Mouse (Mus musculus) heart, adult 11 months (tissue): ENCODE measurements at regions not wholly inside any gene's neighbourhood (a gene's known extent, or its start where the extent isn't known, plus 50 kb on each side); places are given as distances from the start of the nearest gene placed in this dataset.

Experiments
- DNase-seq: peaks from one replicate; pipeline ENCODE4 v3.0.0; 2022

DNA sequence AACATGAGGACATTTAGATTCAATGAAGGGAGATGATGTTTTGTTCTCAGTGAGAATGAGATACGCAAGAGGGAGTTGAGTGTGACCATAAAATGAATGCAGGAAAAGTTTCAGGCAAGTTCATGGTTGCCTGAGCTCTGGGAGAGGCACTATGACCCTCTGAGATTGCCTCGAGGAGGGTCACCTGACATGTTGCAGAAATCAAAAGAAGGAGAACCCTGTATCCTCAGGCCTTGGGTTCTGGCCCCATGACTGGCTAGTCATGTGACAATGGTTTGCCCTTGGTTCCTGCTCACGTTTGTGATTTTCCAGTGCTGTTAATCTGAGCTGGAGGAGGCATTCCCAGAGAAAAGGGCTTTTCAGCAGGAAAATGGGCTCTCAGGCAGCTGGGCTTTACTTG is 98.9 kb downstream of the Mab21l3 start:
- DNase-seq = peak; percentile 76

DNA sequence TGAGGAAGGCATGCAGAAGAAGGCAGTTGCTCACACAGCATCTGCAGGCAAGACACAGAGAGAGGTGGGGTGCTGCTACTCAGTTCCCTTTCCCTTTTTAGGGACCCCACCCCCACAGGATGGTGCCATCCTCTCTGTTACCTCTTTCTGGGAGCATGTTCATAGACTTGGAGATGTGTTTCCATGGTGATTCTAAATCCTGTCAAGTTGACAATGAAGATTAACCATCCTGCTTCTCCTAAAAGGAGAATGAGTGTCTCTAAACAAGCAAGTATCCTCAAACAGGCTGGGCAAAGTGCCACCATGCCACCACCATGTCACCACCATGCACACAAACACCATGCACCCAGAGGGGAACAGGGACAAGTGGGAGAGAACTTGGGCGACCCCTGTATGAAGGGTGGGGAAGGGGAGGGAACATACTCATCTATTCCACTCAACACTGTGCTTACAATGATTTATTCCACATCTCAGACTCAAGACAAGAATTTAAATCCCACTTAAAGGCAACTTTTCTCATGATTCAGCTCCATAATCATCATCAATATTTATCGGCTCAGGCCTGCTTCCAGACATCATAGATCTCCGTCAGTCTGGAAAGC is 99.6 kb downstream of the Mab21l3 start:
- peak; percentile 70 for DNase-seq

DNA sequence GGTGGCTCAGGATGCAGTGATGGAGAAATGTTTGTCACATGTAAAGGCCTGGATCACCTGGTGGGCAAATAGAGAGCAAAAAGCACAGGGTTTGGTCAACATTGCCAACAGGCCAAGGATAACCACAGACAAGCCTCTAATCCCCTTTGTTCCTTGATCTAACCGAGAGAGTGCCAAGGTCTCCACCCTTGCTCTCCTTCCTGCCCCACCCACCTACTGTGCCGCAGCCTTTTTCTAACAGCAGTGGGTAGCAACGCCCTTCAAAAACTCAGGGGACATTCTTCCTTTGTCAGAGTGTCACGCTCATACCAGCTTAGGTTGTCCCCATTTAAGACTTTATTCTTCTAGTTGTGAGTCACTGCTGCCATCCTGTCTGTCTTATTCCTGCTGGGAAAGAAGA is 100.6 kb downstream of the Mab21l3 start:
- DNase-seq = peak; percentile 90

DNA sequence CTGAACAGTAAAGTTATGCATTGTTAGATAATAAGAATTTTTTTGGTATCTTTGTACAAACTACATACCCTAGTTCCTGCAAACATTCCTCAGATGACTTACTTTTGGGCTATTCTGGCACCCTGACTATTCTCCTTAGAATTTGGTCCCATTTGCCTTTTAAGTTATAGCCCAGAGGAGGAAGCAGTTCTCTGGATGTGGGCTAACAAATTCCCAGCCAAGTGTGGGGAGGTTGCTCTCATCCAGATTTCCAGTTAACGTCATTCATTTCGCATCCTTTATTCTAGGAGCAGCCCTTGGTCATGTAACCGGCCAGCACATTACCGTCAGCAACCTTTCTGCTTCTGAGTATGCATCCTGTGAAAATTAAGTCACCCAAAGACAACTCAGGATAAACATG is 107.9 kb downstream of the Mab21l3 start:
- DNase-seq = peak; percentile 61

DNA sequence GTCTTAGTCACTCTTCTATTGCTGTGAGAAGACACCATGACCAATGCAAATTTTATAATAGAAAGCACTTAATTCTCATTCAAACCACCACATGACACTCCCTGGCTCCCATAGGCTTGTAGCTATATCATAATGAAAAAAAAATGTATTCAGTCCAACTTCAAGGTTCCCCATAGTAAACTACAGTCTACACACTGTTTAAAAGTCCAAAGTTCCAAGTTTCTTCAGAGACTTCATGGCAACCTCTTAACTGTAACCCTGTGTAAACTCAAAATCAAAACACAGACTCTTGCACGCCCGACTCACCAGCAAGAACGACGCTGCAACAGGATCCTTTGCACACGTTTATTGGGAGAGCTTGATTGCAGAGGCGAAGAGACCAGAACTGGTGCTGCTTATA is 111.6 kb downstream of the Mab21l3 start:
- no peak for DNase-seq

DNA sequence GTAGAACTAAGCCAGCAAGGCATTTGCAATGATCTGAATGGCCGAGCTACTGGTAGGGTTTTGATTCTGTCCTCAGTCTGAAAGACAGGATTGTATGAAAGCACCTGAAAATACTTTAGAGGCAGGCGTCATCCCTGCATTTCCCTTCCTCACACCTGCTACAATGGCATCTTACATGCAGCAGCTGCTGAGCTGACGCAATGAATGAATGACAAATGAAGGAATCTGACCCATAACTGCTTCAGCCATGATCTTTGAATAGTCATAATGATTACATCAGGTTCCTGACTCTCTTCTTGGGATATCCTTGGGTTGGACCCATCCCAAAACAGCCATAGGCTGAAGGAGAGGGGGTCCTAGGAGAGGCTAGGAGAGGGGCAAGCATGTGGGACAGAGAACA is 119.7 kb downstream of the Mab21l3 start:
- DNase-seq = peak; percentile 56

DNA sequence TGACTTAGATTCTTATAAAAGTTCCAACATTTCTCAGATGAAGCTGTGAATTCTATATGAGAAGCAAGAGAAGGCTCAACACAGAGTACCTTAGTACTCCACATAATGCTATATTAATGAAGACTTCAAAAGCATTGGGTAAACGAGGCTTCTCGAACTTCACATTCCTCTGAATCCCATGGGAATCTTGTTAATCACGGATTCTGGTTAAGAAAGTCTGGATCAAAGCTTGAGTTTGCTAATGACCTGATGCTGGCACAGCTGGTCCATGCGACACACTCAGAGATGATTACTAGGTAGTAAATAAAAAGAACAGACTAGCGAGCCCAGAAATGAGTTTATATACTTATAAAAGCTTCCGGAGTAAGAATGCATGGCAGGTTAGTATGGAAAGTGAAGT is 118.4 kb upstream of the Atp1a1 start:
- peak; percentile 30 for DNase-seq

DNA sequence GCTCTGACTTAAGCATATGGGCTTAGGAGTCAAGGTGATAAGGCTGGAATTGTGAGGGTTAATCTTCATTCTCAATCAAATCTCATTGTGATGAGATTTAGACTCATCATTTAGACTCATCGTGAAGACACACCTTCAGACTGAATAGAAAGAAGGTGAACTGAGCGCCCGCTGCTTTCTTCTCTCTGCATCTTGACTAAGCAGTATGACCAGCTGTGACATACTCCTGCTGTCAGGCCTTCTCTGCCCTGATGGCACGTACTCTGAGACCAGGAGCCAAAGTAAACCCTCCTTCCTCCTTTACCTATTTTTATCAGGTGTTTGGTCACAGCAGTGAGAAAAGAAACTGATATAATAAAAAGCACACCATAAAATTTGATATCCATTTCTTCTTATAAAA is 117.5 kb upstream of the Atp1a1 start:
- peak; percentile 18 for DNase-seq

DNA sequence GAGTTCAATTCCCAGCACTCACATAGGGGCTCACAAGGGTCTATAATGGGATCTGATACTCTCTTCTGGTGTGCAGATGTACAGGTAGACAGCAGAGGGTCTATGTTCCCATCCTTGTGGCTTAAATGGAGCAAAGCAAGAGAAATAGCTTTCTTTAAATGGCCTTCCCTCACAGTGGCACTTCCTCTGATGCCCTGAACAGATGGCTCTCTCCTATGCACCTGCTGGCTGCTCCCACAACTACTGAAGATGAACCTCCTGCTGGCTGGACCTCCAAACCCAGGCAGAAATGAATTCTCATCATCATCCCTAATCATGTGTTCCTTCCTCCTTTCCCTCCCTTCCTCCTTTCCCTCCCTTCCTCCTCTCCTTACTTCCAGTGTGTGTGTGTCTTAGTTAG is 110.9 kb upstream of the Atp1a1 start:
- DNase-seq = peak; percentile 59

DNA sequence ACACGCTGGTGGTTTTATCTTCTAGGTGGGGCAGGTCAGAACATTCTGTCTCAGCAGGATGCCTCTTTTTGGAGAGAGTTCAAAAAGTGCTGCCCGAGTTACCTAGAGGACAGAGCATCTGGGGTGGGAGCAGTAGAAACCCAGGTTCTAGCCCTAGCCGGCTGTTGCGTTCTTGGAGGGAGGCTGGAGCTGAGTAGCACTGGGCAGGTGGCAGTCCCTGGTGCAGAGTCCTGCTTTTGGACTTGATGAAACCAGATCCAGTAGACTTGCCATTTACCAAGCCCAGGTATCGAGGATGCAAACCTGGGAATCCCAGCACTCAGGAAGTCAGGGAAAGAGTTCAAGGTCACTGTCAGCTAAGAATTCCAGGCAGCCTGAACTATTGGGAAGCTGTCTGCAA is 110.3 kb upstream of the Atp1a1 start:
- peak; percentile 78 for DNase-seq

DNA sequence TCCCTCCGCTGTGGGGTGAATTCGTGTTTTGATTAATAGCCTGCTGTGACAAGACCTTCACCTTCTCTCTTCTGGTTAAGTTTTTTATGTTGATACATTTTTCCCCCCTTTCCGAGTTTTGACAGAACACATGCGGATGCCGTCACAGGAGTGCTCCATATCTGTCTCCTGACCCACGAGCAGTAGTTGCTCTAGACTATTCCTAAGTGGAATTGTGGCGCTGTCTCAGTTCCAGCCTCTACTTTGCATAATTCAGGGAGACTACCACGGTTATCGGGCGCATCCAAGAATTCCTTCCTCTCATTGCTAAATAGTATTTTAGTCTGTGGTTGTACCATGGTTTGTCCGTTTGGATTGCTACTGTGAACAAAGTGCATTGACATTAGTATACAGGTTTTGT is 109.2 kb upstream of the Atp1a1 start:
- DNase-seq = no peak

DNA sequence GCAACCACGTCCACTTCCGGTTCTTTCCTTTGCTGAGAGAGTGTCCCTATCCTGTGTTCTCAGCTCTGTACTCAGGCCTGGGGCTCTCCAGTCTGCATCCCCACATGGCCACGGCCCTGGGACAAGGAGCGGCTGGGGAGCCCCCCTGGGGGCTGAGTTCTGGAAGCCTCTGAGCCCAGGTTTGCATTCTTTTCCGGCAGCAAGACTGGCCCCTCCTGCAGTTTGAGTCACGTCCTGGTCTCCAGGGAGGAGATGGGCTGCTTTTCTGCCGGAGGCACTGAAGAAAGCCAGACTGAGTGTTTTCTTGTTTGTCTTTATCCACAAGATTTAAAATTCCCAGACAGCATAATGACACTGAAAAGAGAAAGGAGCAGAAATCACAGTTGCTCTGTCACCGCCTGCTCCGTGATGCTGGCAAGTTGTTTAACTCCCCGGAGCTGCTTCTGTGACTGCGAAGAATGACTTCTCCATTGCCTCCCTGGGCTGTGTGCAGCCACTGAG is 108.7 kb upstream of the Atp1a1 start:
- peak; percentile 98 for DNase-seq

DNA sequence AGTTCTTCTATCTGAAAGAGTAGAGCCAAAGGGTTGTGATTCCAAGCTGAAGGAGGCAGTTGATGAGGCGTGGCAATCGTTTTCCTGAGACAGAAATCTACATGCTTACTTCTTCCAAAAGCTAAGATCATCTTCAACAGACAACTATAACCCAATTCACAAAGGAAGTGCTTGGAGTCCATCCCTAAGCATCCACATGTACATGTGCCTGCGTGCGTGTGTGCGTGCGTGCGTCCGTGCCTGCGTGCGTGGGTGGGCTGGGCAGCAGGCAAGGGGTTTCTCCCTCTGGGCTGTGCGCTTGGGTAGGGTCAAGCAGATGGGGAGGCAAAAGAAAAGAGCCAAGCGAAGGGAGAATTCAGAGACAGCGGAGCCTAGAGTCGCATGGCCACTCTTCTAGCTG is 108.2 kb upstream of the Atp1a1 start:
- DNase-seq = no peak

DNA sequence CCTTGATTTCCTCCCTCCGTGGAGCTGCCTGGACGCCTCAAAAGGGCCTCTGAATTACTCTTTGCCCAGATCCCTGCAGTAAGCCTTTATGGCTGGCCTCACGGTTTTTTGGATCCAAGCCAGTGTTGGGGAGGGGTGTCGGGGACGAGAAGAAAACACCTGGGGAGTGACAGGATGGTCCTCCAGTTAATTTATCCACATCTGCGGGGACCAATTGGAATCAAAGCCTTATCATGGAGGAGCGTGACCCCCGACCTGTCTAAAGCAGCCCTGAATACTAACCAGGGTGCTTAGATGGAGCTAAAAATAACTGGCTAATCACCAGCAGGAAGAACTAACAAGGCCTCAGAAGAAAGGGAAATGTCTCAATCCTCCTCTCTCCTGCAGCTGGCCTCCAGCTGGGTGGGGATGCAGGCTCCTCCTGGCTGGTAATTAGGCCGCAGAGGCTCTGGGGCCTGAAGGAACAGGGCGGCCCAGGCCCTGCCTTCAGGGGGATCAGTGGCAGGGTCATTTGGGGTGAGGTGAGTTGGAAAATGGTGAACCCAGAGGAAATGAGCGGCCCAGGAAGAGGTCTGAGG is 107.2 kb upstream of the Atp1a1 start:
- peak; percentile 98 for DNase-seq

DNA sequence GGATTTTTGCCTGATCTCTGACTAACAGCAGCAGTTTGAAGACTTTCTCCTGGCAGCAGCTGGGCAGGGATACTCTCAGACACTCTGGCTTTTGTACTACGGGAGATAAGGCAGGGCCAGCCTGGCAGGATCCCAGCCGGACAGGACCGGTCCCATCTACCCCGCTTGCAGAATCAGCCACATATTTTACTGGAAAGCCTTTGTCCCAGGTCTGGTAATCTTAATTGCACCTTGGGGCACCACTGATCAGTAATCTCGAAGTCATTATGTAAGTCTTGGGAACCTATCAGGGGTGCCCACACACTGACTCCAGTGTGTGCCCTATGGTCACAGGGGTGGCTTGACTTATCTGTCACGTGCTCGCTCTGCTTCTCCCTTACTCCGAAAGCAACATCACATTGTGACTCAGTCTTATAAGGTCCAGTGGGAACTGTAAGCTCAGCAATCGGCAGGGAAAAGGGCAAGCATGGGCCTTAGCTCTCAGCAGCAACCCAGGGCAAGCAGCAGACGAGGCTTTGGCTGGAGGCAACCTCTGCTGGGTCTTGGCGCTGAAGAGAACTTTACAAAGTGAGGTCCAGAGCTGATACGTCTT is 105.0 kb upstream of the Atp1a1 start:
- peak; percentile 97 for DNase-seq

DNA sequence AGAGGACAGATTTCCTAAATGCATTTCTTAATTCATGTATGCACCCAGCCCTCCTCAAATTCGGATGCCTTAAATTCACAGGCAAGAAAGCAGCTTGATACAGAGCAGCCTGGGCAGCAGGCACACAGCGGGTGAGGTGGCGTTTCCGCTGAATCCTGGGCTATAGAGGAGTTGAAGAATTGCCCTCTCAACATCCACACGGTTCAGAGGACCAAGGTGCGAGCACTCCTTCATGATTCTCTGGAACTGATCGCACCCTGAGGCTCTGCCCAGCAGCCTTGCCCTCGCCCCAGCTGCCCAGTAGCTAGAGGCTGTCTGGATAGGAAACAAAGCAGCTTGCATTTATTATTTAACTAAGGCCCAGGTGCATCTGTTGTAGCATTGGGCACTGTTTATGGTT is 104.3 kb upstream of the Atp1a1 start:
- DNase-seq = peak; percentile 83

DNA sequence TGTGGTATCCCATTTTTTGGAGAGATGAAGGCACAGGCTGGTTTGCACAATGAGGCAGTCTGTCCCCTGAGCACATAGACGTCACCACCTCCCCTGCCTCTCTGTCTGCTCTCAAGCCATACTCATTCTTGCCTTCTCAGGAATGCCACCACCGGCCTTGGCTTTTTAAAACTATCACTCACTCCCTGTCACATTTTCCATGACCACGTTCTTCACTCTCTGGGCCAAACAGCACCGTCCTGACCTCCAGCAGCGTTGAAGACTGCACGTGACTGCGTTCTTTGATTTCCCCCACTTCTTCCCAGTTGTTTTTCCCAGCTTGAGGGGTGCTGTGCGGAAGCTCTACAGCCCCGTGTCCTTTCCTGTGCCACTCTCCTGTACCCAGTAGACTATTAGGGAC is 100.4 kb upstream of the Atp1a1 start:
- peak; percentile 87 for DNase-seq

DNA sequence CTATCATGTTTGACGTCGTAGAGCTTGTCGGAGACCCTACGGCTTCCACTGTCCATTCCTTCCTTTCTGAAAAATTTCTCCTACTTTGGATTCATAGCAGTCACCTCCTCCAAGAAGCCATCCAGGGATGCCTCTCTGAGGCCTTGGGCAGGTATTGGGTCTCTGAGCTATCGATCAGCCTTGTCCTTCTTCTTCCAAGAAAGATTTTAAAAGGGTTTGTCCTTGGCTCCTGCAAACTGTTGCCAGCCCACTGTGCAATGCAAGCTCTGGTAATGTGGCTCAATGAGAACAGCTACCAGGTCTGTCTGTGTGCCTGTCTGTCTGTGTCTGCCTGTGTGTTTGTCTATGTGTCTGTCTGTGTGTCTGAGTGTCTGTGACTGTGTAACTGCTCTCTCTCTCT is 99.8 kb upstream of the Atp1a1 start:
- peak; percentile 75 for DNase-seq

DNA sequence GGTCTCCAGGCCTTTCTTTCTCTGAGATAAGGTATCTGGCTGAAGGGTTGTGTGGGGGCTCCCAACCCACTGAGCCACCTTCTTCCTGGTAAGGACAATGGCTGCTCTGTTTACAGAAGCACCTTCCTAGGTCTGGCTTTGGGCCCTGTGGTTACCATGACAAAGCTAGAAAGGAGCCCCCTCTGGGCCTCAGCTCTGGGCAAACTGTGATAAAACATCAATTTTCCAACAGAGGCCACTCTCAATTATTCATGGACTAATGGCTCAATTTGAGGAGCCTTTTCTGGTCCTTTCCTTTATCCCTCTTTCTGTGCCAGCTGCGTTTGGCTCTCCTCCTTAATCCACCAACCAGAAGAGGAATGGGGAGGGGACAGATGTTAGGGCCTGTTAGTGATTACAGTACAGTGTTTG is 97.3 kb upstream of the Atp1a1 start:
- peak; percentile 72 for DNase-seq

DNA sequence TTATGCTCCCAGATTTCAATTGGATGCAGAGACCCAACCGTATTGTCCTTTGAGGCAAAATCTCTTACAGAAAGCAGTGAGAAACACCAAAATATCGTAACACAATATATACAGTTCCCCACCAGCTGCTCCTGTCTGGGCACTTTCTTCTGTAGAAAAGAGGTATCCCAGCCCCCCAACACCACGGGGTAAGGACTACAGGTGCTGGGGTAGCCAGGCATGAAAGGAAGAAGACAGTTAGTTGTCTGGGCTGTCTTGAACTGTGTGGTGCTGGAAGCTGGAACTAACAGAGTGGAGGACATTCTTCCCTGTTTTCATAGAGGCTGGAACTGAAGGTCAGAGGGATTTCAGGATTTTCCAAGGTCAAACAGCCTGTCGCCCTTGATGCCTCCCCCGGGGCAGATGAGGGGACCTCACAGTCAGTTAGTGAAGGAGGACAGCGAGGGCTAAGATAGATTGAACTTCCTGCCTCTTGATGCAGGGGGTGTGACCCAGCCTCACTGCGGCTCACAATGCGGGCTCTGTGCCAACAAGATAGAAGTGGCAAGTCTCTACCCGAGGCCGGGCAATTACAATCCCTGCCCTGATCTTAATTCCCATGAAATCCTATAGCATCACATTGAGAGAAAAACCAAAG is 96.6 kb upstream of the Atp1a1 start:
- DNase-seq = peak; percentile 92

DNA sequence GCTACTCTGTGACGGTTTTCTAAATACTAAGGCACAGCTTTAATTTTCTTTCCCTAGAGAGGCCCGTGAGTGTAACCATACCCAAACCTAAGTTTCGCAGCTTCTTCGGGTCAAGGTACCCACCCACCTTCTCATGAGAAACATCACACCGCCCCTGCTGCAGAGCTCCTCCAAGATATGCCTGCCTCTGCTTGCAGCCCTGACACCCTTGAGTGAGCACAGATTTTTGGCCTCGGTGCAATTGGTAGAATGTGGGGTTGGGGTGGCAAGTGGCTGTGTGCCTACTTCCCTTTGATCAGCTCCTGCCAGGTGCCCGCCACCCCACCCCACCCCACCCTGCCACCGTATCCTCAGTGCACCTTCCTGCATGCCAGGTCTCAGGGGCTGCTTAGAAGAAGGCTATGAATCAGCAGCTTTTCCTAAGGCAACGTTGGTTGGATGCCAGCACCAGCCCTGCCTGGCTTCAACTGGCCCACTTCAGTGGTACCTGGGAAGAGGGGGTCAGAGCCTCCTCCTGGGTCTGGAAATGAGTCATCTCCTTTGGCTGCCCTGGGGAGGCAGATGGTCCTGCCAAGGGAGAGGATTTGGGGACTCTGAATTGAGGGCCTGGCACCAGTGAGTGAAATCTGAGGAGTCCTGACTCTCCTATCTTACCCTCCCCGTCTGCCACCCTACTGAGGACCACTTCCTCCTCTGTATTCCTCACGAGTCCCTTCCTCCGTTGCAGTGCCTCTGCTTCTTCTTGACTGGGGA is 95.6 kb upstream of the Atp1a1 start:
- peak; percentile 82 for DNase-seq

DNA sequence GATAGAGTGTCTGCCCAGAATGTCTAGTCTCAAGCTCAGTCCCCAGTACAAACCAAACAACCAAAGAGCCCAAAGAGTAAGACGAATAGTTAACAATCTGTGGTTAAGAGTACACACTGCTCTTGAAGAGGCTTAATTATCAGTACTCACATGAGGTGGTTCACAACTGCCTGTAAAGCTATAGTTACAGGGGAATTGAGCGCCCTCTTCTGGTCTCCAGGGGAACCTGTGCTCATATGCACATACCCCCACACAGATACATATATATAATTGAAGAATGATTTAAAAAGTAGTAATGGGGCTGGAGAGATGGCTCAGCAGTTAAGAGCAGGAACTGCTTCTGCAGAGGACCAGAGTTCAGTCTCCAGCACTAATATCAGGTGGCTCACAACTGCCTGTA is 92.3 kb upstream of the Atp1a1 start:
- DNase-seq = peak; percentile 43

DNA sequence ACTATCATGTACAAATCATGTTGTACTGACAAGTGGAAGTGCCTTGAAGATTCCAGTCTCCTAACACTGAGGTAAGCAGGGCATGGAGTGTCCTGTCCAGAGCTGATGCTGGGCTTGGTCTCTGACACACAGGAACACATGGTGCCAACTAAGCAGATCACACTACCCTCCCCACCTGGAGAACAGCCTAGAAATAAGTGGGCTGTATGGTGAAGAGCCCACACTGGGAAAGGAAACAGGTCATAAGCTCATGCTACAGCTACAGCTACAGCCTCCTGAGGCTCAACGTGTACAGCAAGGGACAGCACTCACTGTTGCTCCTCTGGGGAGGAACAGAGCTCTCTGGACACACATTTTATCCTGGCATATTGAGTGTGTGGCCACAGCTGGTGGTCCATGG is 89.8 kb upstream of the Atp1a1 start:
- DNase-seq = no peak
